Mouse (Mus musculus) kidney, adult 8-10 months (tissue): ENCODE measurements around the gene Nmb.
A peak's percentile ranks its signal among the peaks of the same experiment; 100 is the strongest.

Experiments used
- DNase-seq, 2 experiments: peaks; one replicate each; pipeline ENCODE4 v3.0.0; 2022

Nmb gene

GRCm38 (mm10) chr7:80897721-80898120 lies 7.2 kb downstream of the Nmb start:
- DNase-seq, result no peak

DNA sequence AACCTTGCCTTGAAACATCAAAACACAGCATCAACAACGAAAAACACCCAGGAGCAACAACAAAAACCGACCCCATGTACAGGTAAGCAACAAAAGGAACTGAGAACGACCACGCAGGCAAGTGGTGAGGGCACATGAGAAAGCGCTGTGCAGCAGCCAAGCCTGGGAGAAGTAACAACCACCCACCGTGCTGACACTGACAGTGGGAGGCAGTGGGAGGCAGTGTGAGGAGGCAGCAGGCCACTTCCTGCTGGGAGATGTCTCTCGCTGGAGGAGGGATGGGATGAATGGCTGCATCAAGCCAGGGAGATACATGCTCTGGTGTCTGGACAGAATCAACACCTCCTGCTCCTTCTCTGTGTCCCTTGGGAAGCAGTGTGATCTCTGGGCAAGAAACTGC lies 7.7 kb downstream of the Nmb start:
- DNase-seq, result no peak

- no peak for DNase-seq
These were observed 9.9 kb downstream of the Nmb start for GRCm38 (mm10) chr7:80894815-80895519.

DNA sequence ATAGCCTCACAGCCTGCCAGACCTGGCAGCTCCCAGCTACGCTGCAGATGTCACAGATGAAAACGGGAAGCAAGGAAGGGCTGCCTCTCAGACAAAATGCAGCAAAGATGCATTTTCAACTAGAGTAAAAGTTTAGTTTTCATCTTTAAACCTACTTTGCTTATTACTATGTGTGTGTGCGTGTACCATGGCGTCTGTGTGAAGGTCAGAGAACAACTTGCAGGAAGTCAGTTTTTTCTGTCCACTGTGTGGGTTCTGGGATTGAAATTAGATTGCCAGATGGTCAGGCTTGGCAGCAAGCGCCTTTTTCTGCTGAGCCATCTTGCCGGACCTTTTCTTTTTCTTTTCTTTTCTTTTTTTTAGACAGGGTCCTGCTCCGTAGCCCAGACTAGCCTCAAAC lies 10.7 kb downstream of the Nmb start:
- no peak for DNase-seq

- DNase-seq, result peak in 1 of 2 experiments; percentile 29
These were observed 11.1 kb downstream of the Nmb start for GRCm38 (mm10) chr7:80893753-80894129.

GRCm38 (mm10) chr7:80893086-80893752 lies 11.7 kb downstream of the Nmb start:
- no peak for DNase-seq

DNA sequence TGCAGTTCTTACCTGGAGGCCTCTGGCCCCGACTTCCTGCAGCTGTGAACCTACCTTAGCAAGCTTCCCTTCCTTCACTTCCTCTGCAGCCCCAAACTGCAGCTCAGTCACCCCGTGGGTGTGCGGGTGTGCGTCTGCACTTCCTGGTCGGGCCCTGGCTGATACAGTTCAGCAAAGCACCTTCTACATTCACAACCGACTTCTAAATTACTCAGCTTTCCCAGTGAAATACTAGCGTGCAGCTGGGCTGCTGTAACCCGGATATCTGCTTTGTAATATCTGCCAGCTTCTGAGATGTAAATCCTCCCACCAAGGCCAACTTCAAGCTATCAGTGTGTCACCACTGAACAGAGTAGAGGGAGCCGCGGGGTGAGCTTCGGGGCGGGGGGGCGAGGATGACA lies 15.0 kb downstream of the Nmb start:
- DNase-seq, result no peak

DNA sequence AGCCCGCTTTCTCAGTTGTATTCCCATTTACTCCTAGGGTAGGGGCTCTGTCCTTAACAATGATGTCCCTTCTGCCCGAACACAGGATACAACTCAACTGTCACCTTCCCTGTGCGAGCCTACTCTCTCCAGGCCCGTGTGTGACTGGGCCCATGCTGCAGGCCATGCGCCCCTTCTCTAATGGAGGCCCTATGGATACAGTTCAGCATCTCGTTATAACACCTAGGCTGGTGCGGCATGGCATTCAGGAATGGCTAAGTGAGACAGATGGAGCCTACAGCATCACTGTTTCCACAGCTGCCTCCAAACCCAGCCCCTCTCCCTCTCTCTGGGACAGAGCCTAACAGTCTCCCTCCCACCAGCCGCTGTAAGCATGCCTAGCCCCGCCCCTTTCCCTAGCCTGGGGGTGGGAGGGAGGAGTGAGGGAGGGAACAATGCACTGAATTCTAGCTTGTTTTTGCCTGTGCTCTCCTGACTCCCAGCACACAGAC lies 15.8 kb downstream of the Nmb start:
- peak; percentile 37 to 42 for DNase-seq

DNA sequence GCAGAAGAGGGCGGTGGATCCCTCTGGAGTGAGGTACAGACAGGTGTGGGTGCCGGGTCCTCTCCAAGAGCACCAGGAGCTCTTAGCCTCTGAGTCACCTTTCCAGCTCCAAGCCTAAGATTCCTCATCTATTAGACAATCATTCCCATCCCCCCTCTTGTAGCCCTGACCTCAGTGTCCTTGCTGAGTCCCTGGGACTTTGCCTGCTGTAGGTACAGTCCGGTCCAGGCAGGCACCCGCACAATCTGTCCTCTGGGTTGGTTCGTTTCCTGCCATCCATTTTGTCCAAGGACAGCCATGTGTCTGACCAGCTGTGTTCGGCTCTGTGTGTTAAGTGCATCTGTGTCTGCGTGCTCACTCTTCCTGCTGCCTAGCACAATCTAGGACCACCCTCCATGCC lies 16.3 kb downstream of the Nmb start:
- DNase-seq, result no peak

DNA sequence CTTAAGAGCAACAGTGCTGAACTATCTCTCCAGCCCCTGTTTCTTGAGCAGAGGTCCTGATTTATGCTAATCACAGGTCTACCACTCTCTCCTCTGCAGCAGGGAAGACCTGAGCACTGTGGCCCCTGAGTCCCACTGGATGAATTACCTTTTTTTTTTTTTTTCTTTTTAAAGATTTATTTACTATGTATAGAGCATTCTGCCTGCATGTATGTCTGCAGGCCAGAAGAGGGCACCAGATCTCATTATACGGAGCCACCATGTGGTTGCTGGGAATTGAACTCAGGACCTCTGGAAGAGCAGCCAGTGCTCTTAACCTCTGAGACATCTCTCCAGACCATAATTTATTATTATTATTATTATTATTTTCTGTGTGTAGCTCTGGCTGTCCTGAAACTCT lies 19.2 kb downstream of the Nmb start:
- DNase-seq, result no peak

DNA sequence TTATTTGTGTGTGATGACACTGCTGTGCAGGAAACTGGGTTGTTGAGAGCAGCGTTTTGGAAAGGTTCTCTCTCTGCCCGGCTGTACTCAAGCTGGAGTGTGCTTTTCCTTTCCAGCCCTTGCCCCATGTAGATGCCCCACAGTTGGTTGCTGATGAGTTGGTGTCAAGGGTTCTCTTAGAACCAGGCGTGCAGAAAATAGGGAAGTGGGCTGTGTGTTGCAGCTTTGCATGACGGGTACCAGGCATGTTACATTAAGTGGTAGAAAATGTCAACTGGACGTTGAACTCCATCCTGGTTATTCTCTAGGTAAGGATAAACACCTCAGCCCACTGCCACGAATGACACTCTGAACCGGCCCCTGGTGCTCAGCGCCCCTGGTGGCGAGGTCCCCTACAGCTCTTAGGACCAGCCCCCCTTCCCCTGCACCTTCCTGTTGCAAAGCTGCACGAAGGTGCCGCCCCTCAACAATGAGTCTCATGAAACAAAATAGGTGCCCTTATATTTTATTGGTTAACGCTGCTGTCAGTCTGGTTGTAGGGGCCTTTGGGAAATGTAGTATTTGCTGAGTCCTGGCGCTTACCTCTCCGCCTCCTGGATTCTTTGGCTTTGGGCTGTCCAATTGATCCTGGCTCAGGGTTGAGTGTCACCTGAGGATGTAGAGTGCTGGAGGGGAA lies 21.9 kb downstream of the Nmb start:
- peak; percentile 62 to 85 for DNase-seq

GRCm38 (mm10) chr7:80875727-80876126 lies 29.1 kb downstream of the Nmb start:
- no peak for DNase-seq

DNA sequence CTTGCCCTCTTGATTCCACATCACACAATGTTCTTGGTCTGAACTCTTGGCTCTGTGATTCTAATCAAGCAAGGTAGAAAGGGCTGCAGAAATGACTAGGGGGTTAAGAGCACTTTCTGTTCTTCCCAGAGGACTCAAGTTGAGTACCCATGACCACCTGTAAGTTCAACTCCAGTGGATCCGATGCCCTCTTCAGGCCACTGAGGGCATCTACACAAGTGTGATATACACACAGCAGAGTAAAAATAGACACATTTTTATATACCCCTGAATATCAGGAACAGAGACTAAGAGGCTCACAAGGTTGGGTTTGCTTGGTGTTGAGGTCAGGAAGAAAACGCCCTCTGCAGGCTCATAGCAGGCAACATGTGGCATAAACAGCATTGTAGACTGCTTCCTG lies 31.2 kb downstream of the Nmb start:
- DNase-seq, result no peak

GRCm38 (mm10) chr7:80873038-80873437 lies 31.8 kb downstream of the Nmb start:
- DNase-seq, result no peak

DNA sequence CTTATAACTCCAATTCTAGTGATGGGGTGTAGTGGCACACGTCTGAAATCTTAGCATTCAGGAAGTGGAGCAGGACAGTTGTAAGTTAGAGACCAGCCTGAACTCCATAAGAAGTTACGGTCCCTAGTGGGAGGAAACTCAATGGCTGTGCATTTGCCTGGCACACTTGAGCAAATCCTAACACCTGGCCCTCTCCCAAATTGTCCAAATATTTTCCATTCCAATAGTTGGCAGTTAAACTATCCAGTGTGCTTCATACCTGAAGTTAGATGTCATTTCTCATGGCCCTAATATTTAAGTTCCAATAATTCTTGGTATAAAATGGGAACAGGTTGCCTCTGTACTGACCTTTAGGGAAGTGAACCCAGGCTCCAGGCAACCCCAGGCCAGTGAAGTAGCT lies 36.2 kb downstream of the Nmb start:
- DNase-seq, result peak in 1 of 2 experiments; percentile 42

DNA sequence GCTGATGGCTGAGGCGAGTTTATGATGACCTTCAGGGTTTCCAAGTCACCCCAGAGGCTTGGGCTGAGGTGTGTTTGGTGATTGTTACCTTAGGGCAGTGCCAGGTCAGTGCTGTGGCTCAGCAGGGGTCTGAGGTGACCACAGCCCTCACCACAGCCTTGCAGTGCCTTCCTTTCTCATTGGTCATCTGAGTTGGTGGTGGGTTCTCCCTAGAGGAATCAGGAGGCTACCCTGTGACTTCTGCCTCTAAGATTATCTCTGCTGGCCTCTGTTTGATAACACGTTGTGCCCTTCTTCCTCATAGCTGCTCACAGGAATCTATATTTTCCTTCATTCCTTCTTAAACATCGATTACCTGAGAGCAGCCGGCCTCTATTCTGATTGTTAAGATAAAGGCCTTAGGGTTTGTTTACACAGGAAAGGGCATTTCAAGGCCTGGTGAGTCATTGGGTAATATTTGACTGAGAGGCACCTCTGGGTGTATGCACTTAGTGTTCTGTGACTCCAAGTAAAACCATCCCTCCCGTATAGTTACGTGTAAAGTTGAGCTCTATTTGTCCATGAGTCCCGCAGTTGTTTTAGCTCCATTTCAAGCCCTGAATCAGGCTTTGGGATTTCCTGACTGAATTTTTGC lies 38.2 kb downstream of the Nmb start:
- peak in 1 of 2 experiments; percentile 69 for DNase-seq

DNA sequence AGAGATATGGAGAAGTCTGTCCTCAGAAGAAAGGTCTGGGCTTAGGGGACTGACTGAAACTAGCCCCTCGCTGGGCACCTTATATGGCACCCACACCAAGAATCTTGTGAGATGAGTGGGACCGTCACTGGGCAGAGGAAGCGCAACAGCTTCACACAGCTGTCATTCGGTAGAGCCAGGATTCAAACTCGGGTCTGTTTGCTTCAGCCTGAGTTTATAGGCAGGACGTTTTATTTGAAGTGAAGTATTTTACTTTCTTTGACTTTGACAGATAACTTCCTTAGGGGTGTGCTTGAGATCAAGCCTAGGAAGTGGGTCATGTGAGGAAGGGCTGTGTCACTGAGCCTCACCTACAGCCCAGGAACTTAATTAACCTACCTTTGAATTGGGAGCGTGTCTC lies 39.4 kb downstream of the Nmb start:
- DNase-seq, result no peak

GRCm38 (mm10) chr7:80864831-80865230 lies 40.0 kb downstream of the Nmb start:
- no peak for DNase-seq

GRCm38 (mm10) chr7:80864151-80864550 lies 40.7 kb downstream of the Nmb start:
- no peak for DNase-seq

DNA sequence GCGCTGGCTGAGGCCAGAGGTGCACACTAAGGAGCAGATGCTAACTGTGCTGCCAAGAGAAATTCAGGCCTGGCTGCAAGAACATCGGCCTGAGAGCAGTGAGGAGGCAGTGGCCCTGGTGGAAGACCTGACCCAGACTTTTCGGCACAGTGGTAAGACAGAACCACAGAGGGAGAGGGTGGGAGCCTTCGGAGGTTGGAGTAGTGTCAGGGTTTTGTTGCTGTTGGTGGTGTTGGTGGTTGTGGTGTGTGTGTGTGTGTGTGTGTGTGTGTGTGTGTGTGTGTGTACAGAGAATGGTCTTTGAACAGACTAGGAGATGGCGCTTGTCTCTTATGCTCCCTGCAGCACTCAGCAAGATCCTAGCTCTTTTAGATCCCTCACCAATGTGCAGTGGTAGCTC lies 41.4 kb downstream of the Nmb start:
- no peak for DNase-seq

GRCm38 (mm10) chr7:80862475-80862874 lies 42.4 kb downstream of the Nmb start:
- no peak for DNase-seq

DNA sequence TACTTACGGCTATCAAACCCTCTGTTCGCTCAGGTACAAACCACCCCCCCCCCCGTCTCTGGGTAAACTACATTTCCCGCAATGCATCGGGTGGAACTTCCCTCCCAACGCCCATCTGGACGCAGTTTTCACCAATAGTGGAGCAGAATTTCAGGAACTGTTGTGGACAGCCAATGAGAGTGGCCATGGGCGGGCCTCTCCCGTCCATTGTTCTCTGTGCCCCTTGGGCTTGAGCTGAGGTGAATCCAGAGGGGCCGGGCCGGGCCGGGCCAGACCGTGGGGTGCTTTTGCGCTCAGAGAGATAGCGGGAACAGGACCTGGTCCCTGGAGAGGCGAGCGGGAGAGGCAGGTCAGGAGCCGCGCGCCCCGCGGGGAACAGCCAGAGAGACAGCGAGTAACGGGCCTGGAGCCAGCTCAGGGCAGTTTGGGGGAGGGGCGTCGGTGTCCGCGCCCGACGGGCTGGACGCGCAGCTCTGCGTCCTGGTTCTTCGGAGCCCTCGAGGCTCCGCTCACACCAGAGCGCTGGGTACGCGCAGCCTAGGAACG lies 44.1 kb downstream of the Nmb start, which contains the start of gene Zscan2:
Gene Zscan2 (plus strand): TSS at position 192 of the 546 bp plus-strand sequence.
- DNase-seq, result peak; percentile 93 to 94

- peak; percentile 71 to 74 for DNase-seq
These were observed 44.6 kb downstream of the Nmb start for GRCm38 (mm10) chr7:80860227-80860626.
